Mouse (Mus musculus): Measurements from ENCODE around the gene Olfr313. TPM values are rescaled to one million over a fixed set of nuclear protein-coding genes. Genes with fewer than 3 reads are reported as not detected.
A peak's percentile ranks its signal among the peaks of the same experiment; 100 is the strongest.
"Not testable (repeated sequence)": the region's sequence is repeated elsewhere in the genome, so short reads cannot be mapped to it uniquely, and the experiment has no call there.

Olfr313 gene
- polyA plus RNA-seq, 1 experiment from 2014 or later: not detected

DNA sequence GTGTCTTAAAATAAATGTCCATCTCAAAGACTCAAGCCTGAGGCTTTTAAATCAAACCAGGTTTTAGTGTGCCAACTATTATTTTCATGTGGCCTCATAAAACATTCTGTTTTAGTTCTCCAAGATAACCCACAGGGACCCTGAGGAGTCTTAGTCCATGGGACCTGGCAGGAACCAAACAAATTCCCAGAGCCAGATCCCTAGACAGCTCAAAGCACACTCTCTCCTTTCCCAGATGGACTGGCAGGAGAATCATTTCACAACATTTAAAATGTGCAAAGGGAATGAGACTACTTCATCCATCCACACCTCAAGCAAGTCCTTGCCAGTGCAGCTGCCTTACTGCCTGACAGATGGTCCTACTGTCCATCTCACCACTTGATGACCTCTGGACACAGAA lies 24.2 kb downstream of the Olfr313 start, which contains the start of gene Olfr311:
Gene Olfr311 (plus strand): TSS at position 301 of the 400 bp plus-strand sequence.
- H3K9me3 ChIP-seq (ENCODE audit: control insufficient read depth, low read length); H3K4me2 ChIP-seq (ENCODE audit: low read depth, low read length); H3K27ac ChIP-seq (ENCODE audit: low read length); H3K4me3 ChIP-seq (ENCODE audit: low read length); H3K36me3 ChIP-seq (ENCODE audit: control insufficient read depth, insufficient read depth, low read length); H3K9ac ChIP-seq (ENCODE audit: low read depth, low read length); ATAC-seq; H3K4me1 ChIP-seq (ENCODE audit: control insufficient read depth, insufficient read depth, low read length); H3K27me3 ChIP-seq (replicated peaks; ENCODE audit: control insufficient read depth, insufficient read depth, low read length): not testable (repeated sequence)

DNA sequence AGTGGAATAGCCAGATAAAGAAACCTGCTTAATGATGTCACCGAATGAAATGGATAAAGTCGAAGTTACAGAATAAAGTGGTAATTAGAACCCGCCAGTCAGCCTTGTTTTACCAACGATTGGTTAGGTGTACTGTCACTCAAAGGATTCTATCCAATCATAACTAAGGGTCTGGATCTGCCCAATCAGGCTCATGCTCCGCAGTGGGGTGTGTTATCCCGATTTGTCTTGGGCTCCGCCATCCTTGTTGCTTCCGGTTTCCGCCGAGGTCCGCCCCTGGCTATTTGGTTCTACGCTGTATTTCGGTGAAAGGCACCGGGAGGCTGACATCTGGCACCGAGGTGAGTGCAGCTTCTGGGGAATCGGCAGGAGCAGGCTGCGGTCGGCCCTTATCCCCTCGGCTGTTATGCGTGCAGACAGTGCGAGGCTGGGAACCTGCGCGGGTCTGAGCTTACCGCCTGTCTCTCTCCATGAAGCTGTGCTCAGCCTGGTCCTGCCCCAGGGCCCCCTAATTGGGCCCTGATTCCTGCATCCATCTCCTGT lies 32.2 kb downstream of the Olfr313 start, which contains the start of gene Gm12258:
Gene Gm12258 (plus strand): TSS at position 240 of the 543 bp plus-strand sequence.
- WGBS: 0% methylated on average over 24 of the region's 24 CpGs
- Histone ChIP-seq H3K4me1 (ENCODE audit: control insufficient read depth, insufficient read depth, low read length) (peaks cover 6% of the 10 kb centered on the region), H3K9ac (ENCODE audit: low read depth, low read length) (peak within 1 kb of the TSS; percentile 80), H3K9me3 (ENCODE audit: control insufficient read depth, low read length) (no peaks in the 10 kb centered on the region), H3K4me2 (ENCODE audit: low read depth, low read length) (peak within 1 kb of the TSS; percentile 68), H3K4me3 (ENCODE audit: low read length) (peak within 1 kb of the TSS; percentile 80), H3K36me3 (ENCODE audit: control insufficient read depth, insufficient read depth, low read length) (peaks cover 5% of the 10 kb centered on the region; the same call in 1 of the 2 replicates), H3K27me3 (replicated peaks; ENCODE audit: control insufficient read depth, insufficient read depth, low read length) (no peaks in the 10 kb centered on the region), H3K27ac (ENCODE audit: low read length) (0 out of 2 replicates have a peak within 1 kb of the TSS, but pooled peaks have one; percentile 14)
- ATAC-seq: peak; percentile 100

- WGBS: 43% methylated on average over 9 of the region's 9 CpGs
Measured at GRCm38 (mm10) chr11:58847636-58848035, 32.8 kb downstream of the Olfr313 start.

GRCm38 (mm10) chr11:58849731-58850130 lies 34.9 kb downstream of the Olfr313 start:
- no peaks in the 10 kb centered on the region for H3K9me3 ChIP-seq (ENCODE audit: control insufficient read depth, low read length)
- H3K9ac ChIP-seq (ENCODE audit: low read depth, low read length): no peak overlapping the region
- H3K36me3 ChIP-seq (ENCODE audit: control insufficient read depth, insufficient read depth, low read length): peaks cover 7% of the 10 kb centered on the region; the same call in 1 of the 2 replicates
- ATAC-seq: no peak
- H3K27me3 ChIP-seq (replicated peaks; ENCODE audit: control insufficient read depth, insufficient read depth, low read length): no peaks in the 10 kb centered on the region
- 73% methylated on average over 2 of the region's 2 CpGs for WGBS
- H3K4me1 ChIP-seq (ENCODE audit: control insufficient read depth, insufficient read depth, low read length): peaks cover 6% of the 10 kb centered on the region
- H3K4me3 ChIP-seq (ENCODE audit: low read length): no peak overlapping the region
- H3K4me2 ChIP-seq (ENCODE audit: low read depth, low read length): no peak overlapping the region
- H3K27ac ChIP-seq (ENCODE audit: low read length): no peak overlapping the region

More at GRCm38 (mm10) chr11:58847636-58848035, 32.8 kb downstream of the Olfr313 start:
- H3K4me1 ChIP-seq (ENCODE audit: control insufficient read depth, insufficient read depth, low read length): peaks cover 6% of the 10 kb centered on the region
- H3K4me3 ChIP-seq (ENCODE audit: low read length): peak overlapping the region; percentile 80
- no peaks in the 10 kb centered on the region for H3K9me3 ChIP-seq (ENCODE audit: control insufficient read depth, low read length)
- peaks cover 7% of the 10 kb centered on the region; the same call in 1 of the 2 replicates for H3K36me3 ChIP-seq (ENCODE audit: control insufficient read depth, insufficient read depth, low read length)
- peak overlapping the region; percentile 68 for H3K4me2 ChIP-seq (ENCODE audit: low read depth, low read length)
- no peak for ATAC-seq
- peak overlapping the region; percentile 80 for H3K9ac ChIP-seq (ENCODE audit: low read depth, low read length)
- H3K27me3 ChIP-seq (replicated peaks; ENCODE audit: control insufficient read depth, insufficient read depth, low read length): no peaks in the 10 kb centered on the region
- H3K27ac ChIP-seq (ENCODE audit: low read length): no peak overlapping the region

DNA sequence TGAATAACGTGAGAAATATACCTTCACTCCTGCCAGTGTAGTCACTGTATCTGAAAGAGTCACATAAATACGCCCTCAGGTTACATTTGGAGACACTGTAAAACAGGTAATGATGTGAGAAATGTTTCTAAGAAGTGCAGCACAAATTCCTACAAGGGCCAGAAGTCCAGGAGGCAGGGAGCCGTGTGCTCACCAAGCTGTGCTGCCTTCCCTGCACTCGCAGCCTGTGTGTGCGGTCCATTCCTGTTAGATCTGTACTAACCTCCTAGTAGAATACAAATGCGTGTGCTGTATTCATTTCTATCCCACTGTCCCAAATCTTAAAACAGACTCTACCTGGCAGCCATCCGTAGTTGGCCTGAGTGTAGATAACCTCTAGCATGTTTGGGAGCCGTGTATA lies 45.9 kb downstream of the Olfr313 start:
- H3K4me1 ChIP-seq (ENCODE audit: control insufficient read depth, insufficient read depth, low read length): no peaks in the 10 kb centered on the region
- ATAC-seq: no peak
- peaks cover 12% of the 10 kb centered on the region for H3K9me3 ChIP-seq (ENCODE audit: control insufficient read depth, low read length)
- no peak overlapping the region for H3K27ac ChIP-seq (ENCODE audit: low read length)
- 93% methylated on average over 8 of the region's 8 CpGs for WGBS
- no peaks in the 10 kb centered on the region for H3K27me3 ChIP-seq (replicated peaks; ENCODE audit: control insufficient read depth, insufficient read depth, low read length)
- H3K4me3 ChIP-seq (ENCODE audit: low read length): no peak overlapping the region
- no peak overlapping the region for H3K9ac ChIP-seq (ENCODE audit: low read depth, low read length)
- H3K36me3 ChIP-seq (ENCODE audit: control insufficient read depth, insufficient read depth, low read length): peaks cover 27% of the 10 kb centered on the region
- H3K4me2 ChIP-seq (ENCODE audit: low read depth, low read length): no peak overlapping the region

GRCm38 (mm10) chr11:58867039-58867953 lies 52.5 kb downstream of the Olfr313 start, which contains the start of gene 2810021J22Rik:
Gene 2810021J22Rik (plus strand): TSS chr11:58867216.
- Histone ChIP-seq H3K4me2 (ENCODE audit: low read depth, low read length) (peak within 1 kb of the TSS; percentile 53), H3K4me1 (ENCODE audit: control insufficient read depth, insufficient read depth, low read length) (0 out of 2 replicates have a peak, but pooled peaks cover 8% of the 10 kb centered on the region), H3K36me3 (ENCODE audit: control insufficient read depth, insufficient read depth, low read length) (no peaks in the 10 kb centered on the region), H3K9ac (ENCODE audit: low read depth, low read length) (peak within 1 kb of the TSS; percentile 83), H3K4me3 (ENCODE audit: low read length) (peak within 1 kb of the TSS; percentile 69), H3K9me3 (ENCODE audit: control insufficient read depth, low read length) (no peaks in the 10 kb centered on the region), H3K27ac (ENCODE audit: low read length) (peak within 1 kb of the TSS; percentile 79), H3K27me3 (replicated peaks; ENCODE audit: control insufficient read depth, insufficient read depth, low read length) (no peaks in the 10 kb centered on the region)
- WGBS: 3% methylated on average over 37 of the region's 37 CpGs
- peak; percentile 94 for ATAC-seq

DNA sequence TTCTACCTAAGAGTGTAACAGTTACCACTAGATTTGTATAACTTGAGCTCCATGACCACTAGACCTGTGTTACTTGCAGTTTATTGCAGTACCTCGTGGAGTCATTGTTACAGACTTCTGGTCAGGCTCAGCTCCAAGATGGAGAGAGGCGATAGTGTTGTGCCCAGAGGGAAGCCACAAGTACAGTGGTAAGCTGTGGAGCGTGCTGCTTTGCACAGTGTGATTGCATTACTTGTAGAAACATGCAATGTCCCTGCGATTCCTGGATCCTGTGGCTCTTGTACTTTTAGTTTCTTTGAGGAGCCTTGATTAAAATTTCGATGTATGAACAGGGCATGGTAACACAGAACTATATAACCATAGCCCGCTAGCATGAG lies 53.1 kb downstream of the Olfr313 start:
- Histone ChIP-seq H3K4me1 (ENCODE audit: control insufficient read depth, insufficient read depth, low read length) (0 out of 2 replicates have a peak, but pooled peaks cover 8% of the 10 kb centered on the region), H3K4me2 (ENCODE audit: low read depth, low read length) (peak overlapping the region; percentile 53), H3K9me3 (ENCODE audit: control insufficient read depth, low read length) (no peaks in the 10 kb centered on the region), H3K4me3 (ENCODE audit: low read length) (peak overlapping the region; percentile 69), H3K9ac (ENCODE audit: low read depth, low read length) (peak overlapping the region; percentile 83), H3K27ac (ENCODE audit: low read length) (0 out of 2 replicates have a peak overlapping the region, but pooled peaks have one; percentile 21), H3K36me3 (ENCODE audit: control insufficient read depth, insufficient read depth, low read length) (no peaks in the 10 kb centered on the region), H3K27me3 (replicated peaks; ENCODE audit: control insufficient read depth, insufficient read depth, low read length) (no peaks in the 10 kb centered on the region)
- 73% methylated on average over 6 of the region's 6 CpGs for WGBS
- ATAC-seq: 0 out of 2 replicates have a peak, but pooled peaks have one; percentile 12

Data from intestine, embryonic 16.5 days (tissue).